Mouse (Mus musculus) midbrain, embryonic 10.5 days (tissue): ENCODE measurements around the gene Nmnat3. TPM values are rescaled to one million over a fixed set of nuclear protein-coding genes. Genes with fewer than 3 reads are reported as not detected.
A peak's percentile ranks its signal among the peaks of the same experiment; 100 is the strongest.

ENCODE experiments used
- DNase-seq: peaks from one replicate; pipeline ENCODE4 v3.0.0-alpha.2; 2017; ENCODE audit warnings: low spot score
- H3K27ac ChIP-seq: fragments of 300-500 bp; sonication (generic); replicated peaks from 2 replicates; pipeline ENCODE4 v1.5.1; 2016; ENCODE audit warnings: mild to moderate bottlenecking
- H3K27me3 ChIP-seq: fragments of 300-500 bp; sonication (generic); 2 replicates; pipeline ENCODE4 v1.6.1; 2016; ENCODE audit warnings: low read depth, mild to moderate bottlenecking; ENCODE audit not compliant: poor library complexity, severe bottlenecking
- H3K36me3 ChIP-seq: fragments of 300-500 bp; sonication (generic); 2 replicates; pipeline ENCODE4 v1.6.1; 2016; ENCODE audit warnings: mild to moderate bottlenecking, moderate library complexity
- H3K4me1 ChIP-seq: fragments of 300-500 bp; sonication (generic); 2 replicates; pipeline ENCODE4 v1.6.1; 2016
- H3K4me3 ChIP-seq: fragments of 300-500 bp; sonication (generic); 2 replicates; pipeline ENCODE4 v1.5.1; 2016; ENCODE audit warnings: mild to moderate bottlenecking, moderate library complexity
- H3K9me3 ChIP-seq: fragments of 300-500 bp; sonication (generic); replicated peaks from 2 replicates; pipeline ENCODE4 v1.6.1; 2016; ENCODE audit warnings: mild to moderate bottlenecking
- WGBS: fragments of 180-500 bp; shearing (Covaris S2); methylation state at CpG from one replicate; pipeline ENCODE4 v1.1.7; 2016; 5-methylcytosine and 5-hydroxymethylcytosine counted together
- polyA plus RNA-seq: library from polyadenylated mRNA; unstranded; fragments of >200 nt; fragmentation: Nextera tagmentation; extraction: Ambion mirVana; gene quantifications from 2 replicates; pipeline ENCODE4 v1.2.1, GENCODE M21; 2016

Gene Nmnat3
- polyA plus RNA-seq, 1 experiment from 2014 or later, result 2.6 TPM

- 79% methylated on average over 1 of the region's 1 CpGs for WGBS
- no peak overlapping the region for H3K27ac ChIP-seq
- H3K27me3 ChIP-seq, result peaks cover 52% of the 10 kb centered on the region
- H3K4me3 ChIP-seq, result no peak overlapping the region
- no peak for DNase-seq
- H3K36me3 ChIP-seq, result no peaks in the 10 kb centered on the region
- 0 out of 2 replicates have a peak, but pooled peaks cover 3% of the 10 kb centered on the region for H3K9me3 ChIP-seq
- peaks cover 20% of the 10 kb centered on the region for H3K4me1 ChIP-seq
These were observed 133.4 kb downstream of the Nmnat3 start for GRCm38 (mm10) chr9:98420666-98421065.

- Histone ChIP-seq H3K27me3 (peaks cover 64% of the 10 kb centered on the region), H3K9me3 (no peaks in the 10 kb centered on the region), H3K4me3 (no peak overlapping the region), H3K36me3 (no peaks in the 10 kb centered on the region), H3K27ac (no peak overlapping the region), H3K4me1 (peaks cover 32% of the 10 kb centered on the region)
- 61% methylated on average over 3 of the region's 3 CpGs for WGBS
- no peak for DNase-seq
These were observed 134.7 kb downstream of the Nmnat3 start for GRCm38 (mm10) chr9:98421903-98422302.

- 84% methylated on average over 5 of the region's 5 CpGs for WGBS
- H3K9me3 ChIP-seq, result no peaks in the 10 kb centered on the region
- DNase-seq, result no peak
- no peaks in the 10 kb centered on the region for H3K36me3 ChIP-seq
- H3K27ac ChIP-seq, result no peak within 1 kb of the TSS
- peaks cover 39% of the 10 kb centered on the region for H3K4me1 ChIP-seq
- H3K4me3 ChIP-seq, result no peak within 1 kb of the TSS
- H3K27me3 ChIP-seq, result peaks cover 72% of the 10 kb centered on the region
These were observed 135.4 kb downstream of the Nmnat3 start, which contains the start of gene Rbp1 for GRCm38 (mm10) chr9:98422656-98423055. Rbp1 (plus strand) TSS chr9:98422961.

GRCm38 (mm10) chr9:98423691-98424090 lies 136.5 kb downstream of the Nmnat3 start:
- Histone ChIP-seq H3K27ac (no peak overlapping the region), H3K9me3 (no peaks in the 10 kb centered on the region), H3K36me3 (no peaks in the 10 kb centered on the region), H3K27me3 (peaks cover 76% of the 10 kb centered on the region), H3K4me1 (peaks cover 47% of the 10 kb centered on the region), H3K4me3 (no peak overlapping the region)
- DNase-seq, result no peak
- 5% methylated on average over 4 of the region's 4 CpGs for WGBS

GRCm38 (mm10) chr9:98424291-98424690 lies 137.1 kb downstream of the Nmnat3 start:
- WGBS, result 2% methylated on average over 8 of the region's 8 CpGs
- H3K9me3 ChIP-seq, result no peaks in the 10 kb centered on the region
- H3K27ac ChIP-seq, result peak overlapping the region; percentile 80
- H3K4me1 ChIP-seq, result peaks cover 53% of the 10 kb centered on the region
- H3K4me3 ChIP-seq, result peak overlapping the region; percentile 66
- peaks cover 82% of the 10 kb centered on the region for H3K27me3 ChIP-seq
- no peaks in the 10 kb centered on the region for H3K36me3 ChIP-seq
- DNase-seq, result peak; percentile 22

- Histone ChIP-seq H3K4me1 (peaks cover 58% of the 10 kb centered on the region), H3K36me3 (no peaks in the 10 kb centered on the region), H3K9me3 (no peaks in the 10 kb centered on the region), H3K27me3 (peaks cover 82% of the 10 kb centered on the region), H3K27ac (peak overlapping the region; percentile 80), H3K4me3 (peak overlapping the region; percentile 66)
- peak; percentile 67 for DNase-seq
- under 1% methylated on average over 42 of the region's 42 CpGs for WGBS
These were observed 137.5 kb downstream of the Nmnat3 start for GRCm38 (mm10) chr9:98424725-98425210.

- Histone ChIP-seq H3K4me3 (peak overlapping the region; percentile 66), H3K4me1 (peaks cover 63% of the 10 kb centered on the region), H3K9me3 (no peaks in the 10 kb centered on the region), H3K36me3 (no peaks in the 10 kb centered on the region), H3K27ac (peak overlapping the region; percentile 80), H3K27me3 (peaks cover 82% of the 10 kb centered on the region)
- peak; percentile 33 for DNase-seq
- WGBS, result 6% methylated on average over 19 of the region's 19 CpGs
These were observed 138.2 kb downstream of the Nmnat3 start for GRCm38 (mm10) chr9:98425351-98425880.

GRCm38 (mm10) chr9:98427906-98428517 lies 140.8 kb downstream of the Nmnat3 start:
- peaks cover 86% of the 10 kb centered on the region for H3K27me3 ChIP-seq
- H3K9me3 ChIP-seq, result no peaks in the 10 kb centered on the region
- WGBS, result 75% methylated on average over 4 of the region's 4 CpGs
- no peaks in the 10 kb centered on the region for H3K36me3 ChIP-seq
- H3K4me3 ChIP-seq, result no peak overlapping the region
- no peak for DNase-seq
- H3K4me1 ChIP-seq, result peaks cover 68% of the 10 kb centered on the region
- no peak overlapping the region for H3K27ac ChIP-seq

GRCm38 (mm10) chr9:98428783-98429182 lies 141.5 kb downstream of the Nmnat3 start:
- H3K36me3 ChIP-seq, result no peaks in the 10 kb centered on the region
- H3K4me3 ChIP-seq, result no peak overlapping the region
- DNase-seq, result no peak
- no peaks in the 10 kb centered on the region for H3K9me3 ChIP-seq
- H3K27me3 ChIP-seq, result peaks cover 80% of the 10 kb centered on the region
- WGBS, result 76% methylated on average over 8 of the region's 8 CpGs
- peaks cover 74% of the 10 kb centered on the region for H3K4me1 ChIP-seq
- H3K27ac ChIP-seq, result no peak overlapping the region

GRCm38 (mm10) chr9:98429806-98430205 lies 142.6 kb downstream of the Nmnat3 start:
- Histone ChIP-seq H3K9me3 (no peaks in the 10 kb centered on the region), H3K36me3 (no peaks in the 10 kb centered on the region), H3K27ac (peak overlapping the region; percentile 43; the same call in 1 of the 2 replicates), H3K27me3 (peaks cover 73% of the 10 kb centered on the region), H3K4me3 (0 out of 2 replicates have a peak overlapping the region, but pooled peaks have one; percentile 5), H3K4me1 (peaks cover 71% of the 10 kb centered on the region)
- 17% methylated on average over 7 of the region's 7 CpGs for WGBS
- DNase-seq, result peak; percentile 36

- no peak overlapping the region for H3K4me3 ChIP-seq
- peaks cover 68% of the 10 kb centered on the region for H3K27me3 ChIP-seq
- no peaks in the 10 kb centered on the region for H3K9me3 ChIP-seq
- no peak overlapping the region for H3K27ac ChIP-seq
- DNase-seq, result no peak
- WGBS, result 81% methylated on average over 3 of the region's 3 CpGs
- H3K36me3 ChIP-seq, result no peaks in the 10 kb centered on the region
- peaks cover 64% of the 10 kb centered on the region for H3K4me1 ChIP-seq
These were observed 143.3 kb downstream of the Nmnat3 start for GRCm38 (mm10) chr9:98430528-98430927.

GRCm38 (mm10) chr9:98433021-98433420 lies 145.8 kb downstream of the Nmnat3 start:
- WGBS, result 32% methylated on average over 2 of the region's 2 CpGs
- Histone ChIP-seq H3K9me3 (no peaks in the 10 kb centered on the region), H3K4me1 (peaks cover 40% of the 10 kb centered on the region), H3K27ac (no peak overlapping the region), H3K36me3 (no peaks in the 10 kb centered on the region), H3K27me3 (peaks cover 43% of the 10 kb centered on the region), H3K4me3 (no peak overlapping the region)
- DNase-seq, result no peak

GRCm38 (mm10) chr9:98433956-98434588 lies 146.8 kb downstream of the Nmnat3 start:
- peaks cover 33% of the 10 kb centered on the region for H3K27me3 ChIP-seq
- no peaks in the 10 kb centered on the region for H3K9me3 ChIP-seq
- H3K27ac ChIP-seq, result no peak overlapping the region
- peaks cover 40% of the 10 kb centered on the region for H3K4me1 ChIP-seq
- 28% methylated on average over 4 of the region's 4 CpGs for WGBS
- no peak overlapping the region for H3K4me3 ChIP-seq
- no peaks in the 10 kb centered on the region for H3K36me3 ChIP-seq
- DNase-seq, result no peak
